Mouse (Mus musculus) heart, postnatal 0 days (tissue): ENCODE measurements around the gene Dll3.

Experiments used
- CTCF ChIP-seq: IDR thresholded peaks from 2 replicates; pipeline ENCODE4 v1.5.1; 2016; ENCODE audit warnings: antibody characterized with exemption, control low read depth, low read depth
- EP300 ChIP-seq: IDR thresholded peaks from 2 replicates; pipeline ENCODE4 v1.6.1; 2016; ENCODE audit warnings: antibody characterized with exemption, low read depth

DNA sequence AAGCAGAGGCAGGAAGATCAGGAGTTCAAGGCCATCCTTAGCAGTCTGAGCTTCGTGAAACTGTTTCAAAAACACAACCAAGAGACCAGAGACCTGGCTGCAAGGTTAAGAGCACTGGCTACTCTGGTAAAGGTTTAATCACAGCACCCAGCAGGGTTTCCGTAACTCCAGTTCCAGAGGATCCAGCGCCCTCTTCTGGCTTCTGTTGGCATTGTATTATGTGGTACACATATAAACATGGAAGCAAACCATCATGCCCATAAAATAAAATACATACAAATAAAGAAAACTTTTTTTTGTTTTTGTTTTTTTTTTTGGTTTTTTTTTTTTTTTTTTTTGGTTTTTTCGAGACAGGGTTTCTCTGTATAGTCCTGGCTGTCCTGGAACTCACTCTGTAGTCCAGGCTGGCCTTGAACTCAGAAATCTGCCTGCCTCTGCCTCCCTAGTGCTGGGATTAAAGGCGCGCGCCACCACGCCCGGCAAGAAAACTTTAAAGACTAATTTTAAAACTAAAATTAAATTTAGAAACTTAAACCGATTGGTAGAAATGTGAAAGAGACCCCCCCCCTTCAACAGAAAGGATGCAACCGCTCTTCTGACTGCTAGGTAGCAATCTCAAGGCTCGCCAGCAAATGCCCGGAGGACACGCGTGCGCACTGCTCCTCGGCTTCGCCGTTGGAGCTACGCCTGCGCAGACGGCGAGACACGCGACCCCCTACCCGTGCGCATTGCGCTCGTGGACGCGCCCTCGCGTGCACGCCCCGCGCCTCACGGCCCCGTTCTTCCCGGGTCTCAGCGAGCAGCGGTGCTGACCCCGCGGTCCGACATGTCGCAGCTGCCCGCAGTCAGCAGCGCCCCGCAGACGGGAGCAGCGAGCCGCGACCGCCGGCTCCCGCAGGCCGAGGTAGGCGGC is 34.7 kb downstream of the Dll3 start, which contains the start of gene Eid2:
- TF ChIP-seq CTCF: no peak
- no peak for TF ChIP-seq EP300
